Mouse (Mus musculus) cortical plate, adult 2 months (tissue): ENCODE data around the gene Zfp385a.

Experiments used
- CTCF ChIP-seq: fragments of 200-500 bp; IDR thresholded peaks from 2 replicates; pipeline ENCODE4 v1.5.1; 2011; ENCODE audit warnings: mild to moderate bottlenecking, control low read depth, low read length; ENCODE audit not compliant: insufficient read depth; ENCODE audit errors: extremely low read depth
- POLR2A ChIP-seq: fragments of 200-500 bp; IDR thresholded peaks from 2 replicates; pipeline ENCODE4 v1.6.1; 2011; ENCODE audit warnings: mild to moderate bottlenecking, low read length, control low read depth; ENCODE audit not compliant: insufficient read depth; ENCODE audit errors: extremely low read depth

- no peak for TF ChIP-seq CTCF
- no peak for TF ChIP-seq POLR2A
Observed at GRCm38 (mm10) chr15:103334194-103334593, 5.7 kb downstream of the Zfp385a start.
